Mouse (Mus musculus): ENCODE results near the gene Prox1.

DNA sequence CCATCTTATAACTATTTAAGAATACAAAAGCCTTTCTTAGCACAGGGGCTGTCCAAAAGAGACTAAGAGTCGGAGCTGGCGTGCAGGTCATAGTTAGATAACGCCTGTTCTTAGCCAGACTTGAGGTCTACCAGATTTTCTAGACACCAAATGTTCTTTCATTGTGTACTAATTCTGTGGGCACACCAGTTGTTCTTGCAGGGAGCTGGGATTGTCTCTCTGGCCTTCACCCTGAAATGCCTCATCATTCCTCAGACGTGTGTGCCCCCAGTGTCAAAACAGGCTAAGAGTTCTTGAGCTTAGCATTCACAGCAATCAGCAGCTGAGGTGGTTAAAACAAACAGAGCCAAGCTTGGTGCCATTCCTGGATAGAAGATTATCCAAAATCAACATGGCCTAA lies 37.6 kb downstream of the Prox1 start:
- no peak for TF ChIP-seq CTCF (IDR thresholded peaks at IDR 0.05; ENCODE audit: extremely low read depth, insufficient read length, insufficient replicate concordance, low read depth, low read length)
- no peak for TF ChIP-seq POLR2A (IDR thresholded peaks at IDR 0.05; ENCODE audit: low read depth, low read length)
